Mouse (Mus musculus) CD4-positive helper T cell, adult 2 months (primary cell): ENCODE results near the gene Enho.
A peak's percentile ranks its signal among the peaks of the same experiment; 100 is the strongest.
"Not testable (repeated sequence)": the region's sequence is repeated elsewhere in the genome, so short reads cannot be mapped to it uniquely, and the experiment has no call there.

Source experiments
- DNase-seq: peaks from one replicate; pipeline ENCODE4 v3.0.0-alpha.2; 2012; ENCODE audit warnings: low read depth, missing footprints, low spot score

Gene Enho

GRCm38 (mm10) chr4:41639913-41640507 is at the start of gene Enho:
Gene Enho, minus strand, starts transcription at chr4:41640324.
- peak; percentile 89 for DNase-seq

GRCm38 (mm10) chr4:41688562-41688961 is 48.4 kb upstream of the Enho start:
- DNase-seq: not testable (repeated sequence)

- DNase-seq: not testable (repeated sequence)
These were observed 45.9 kb upstream of the Enho start for GRCm38 (mm10) chr4:41685882-41686492.

- not testable (repeated sequence) for DNase-seq
These were observed 44.9 kb upstream of the Enho start for GRCm38 (mm10) chr4:41684931-41685453.

- not testable (repeated sequence) for DNase-seq
These were observed 44.2 kb upstream of the Enho start for GRCm38 (mm10) chr4:41684131-41684930.

GRCm38 (mm10) chr4:41683303-41683702 is 43.2 kb upstream of the Enho start:
- DNase-seq: not testable (repeated sequence)

GRCm38 (mm10) chr4:41682789-41683188 is 42.7 kb upstream of the Enho start:
- no peak for DNase-seq

GRCm38 (mm10) chr4:41681947-41682346 is 41.8 kb upstream of the Enho start:
- no peak for DNase-seq

- DNase-seq: no peak
These were observed 41.1 kb upstream of the Enho start for GRCm38 (mm10) chr4:41681176-41681575.

GRCm38 (mm10) chr4:41679291-41679690 is 39.2 kb upstream of the Enho start:
- DNase-seq: no peak

- DNase-seq: no peak
These were observed 38.7 kb upstream of the Enho start for GRCm38 (mm10) chr4:41678863-41679262.

- DNase-seq: no peak
These were observed 37.0 kb upstream of the Enho start for GRCm38 (mm10) chr4:41677006-41677629.

- no peak for DNase-seq
These were observed 36.3 kb upstream of the Enho start for GRCm38 (mm10) chr4:41676248-41677005.

GRCm38 (mm10) chr4:41673186-41673585 is 33.1 kb upstream of the Enho start:
- no peak for DNase-seq

- no peak for DNase-seq
These were observed 32.4 kb upstream of the Enho start for GRCm38 (mm10) chr4:41672522-41672963.

GRCm38 (mm10) chr4:41671963-41672480 is 31.9 kb upstream of the Enho start:
- no peak for DNase-seq

GRCm38 (mm10) chr4:41671500-41671899 is 31.4 kb upstream of the Enho start:
- DNase-seq: no peak

- no peak for DNase-seq
These were observed 30.7 kb upstream of the Enho start for GRCm38 (mm10) chr4:41670836-41671235.

GRCm38 (mm10) chr4:41666646-41667045 is 26.5 kb upstream of the Enho start:
- DNase-seq: no peak

- DNase-seq: no peak
These were observed 25.0 kb upstream of the Enho start for GRCm38 (mm10) chr4:41665009-41665675.
